Mouse (Mus musculus) kidney, adult 18-20 months (tissue): ENCODE measurements around the gene Atrip.

Experiments
- DNase-seq: peaks from one replicate; pipeline ENCODE4 v3.0.0; 2021

Atrip gene

GRCm38 (mm10) chr9:109073661-109074573, at the start of gene Atrip:
Atrip (minus strand) TSS chr9:109074124.
- DNase-seq = peak; percentile 91

GRCm38 (mm10) chr9:109123266-109123665, 49.3 kb upstream of the Atrip start:
- no peak for DNase-seq

DNA sequence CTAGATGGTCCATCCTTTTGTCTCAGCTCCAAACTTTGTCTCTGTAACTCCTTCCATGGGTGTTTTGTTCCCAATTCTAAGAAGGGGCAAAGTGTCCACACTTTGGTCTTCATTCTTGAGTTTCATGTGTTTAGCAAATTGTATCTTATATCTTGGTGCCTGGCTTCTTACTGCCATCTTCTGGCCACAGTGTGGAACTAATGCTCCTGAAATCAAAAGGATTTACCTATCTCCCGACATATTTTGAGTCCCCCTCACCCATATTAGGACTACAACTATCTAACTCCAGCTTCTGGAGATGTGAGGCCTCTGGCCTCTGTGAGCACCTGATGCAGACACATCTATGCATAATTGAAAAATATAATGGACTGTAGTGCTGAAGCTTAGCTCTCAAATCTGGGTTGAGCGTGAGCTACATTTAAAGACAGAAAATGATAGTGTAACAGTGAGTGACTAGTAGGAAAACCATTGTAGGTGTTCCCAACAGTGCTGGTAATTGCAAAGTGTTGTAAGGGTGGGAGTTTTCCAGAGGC, 48.7 kb upstream of the Atrip start:
- peak; percentile 40 for DNase-seq

- DNase-seq = no peak
These were observed 47.0 kb upstream of the Atrip start for GRCm38 (mm10) chr9:109120956-109121355.

- no peak for DNase-seq
These were observed 45.6 kb upstream of the Atrip start for GRCm38 (mm10) chr9:109119571-109119970.

- DNase-seq = peak; percentile 14
These were observed 44.2 kb upstream of the Atrip start for GRCm38 (mm10) chr9:109118106-109118505.

- DNase-seq = peak; percentile 2
These were observed 42.3 kb upstream of the Atrip start for GRCm38 (mm10) chr9:109116205-109116604.

DNA sequence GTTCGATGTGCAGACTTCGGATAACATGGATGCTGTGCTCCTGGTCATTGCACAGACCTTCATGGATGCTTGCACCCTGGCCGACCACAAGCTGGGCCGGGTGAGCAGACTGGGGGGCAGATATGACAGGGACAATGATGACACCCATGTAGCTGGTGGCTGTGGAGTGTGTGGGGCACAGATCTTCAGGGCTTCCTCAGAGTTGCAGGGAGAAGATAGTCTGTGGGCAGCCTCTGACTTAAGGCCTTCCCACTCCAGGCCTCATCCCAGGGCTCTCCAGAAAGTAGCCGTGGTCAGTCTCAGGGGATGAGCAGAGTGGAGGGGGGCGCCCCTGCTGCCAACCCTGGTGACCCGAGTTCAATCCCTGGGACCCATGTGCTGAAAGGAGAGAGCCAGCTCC, 40.9 kb upstream of the Atrip start:
- DNase-seq = no peak

GRCm38 (mm10) chr9:109114276-109114675, 40.4 kb upstream of the Atrip start:
- no peak for DNase-seq

DNA sequence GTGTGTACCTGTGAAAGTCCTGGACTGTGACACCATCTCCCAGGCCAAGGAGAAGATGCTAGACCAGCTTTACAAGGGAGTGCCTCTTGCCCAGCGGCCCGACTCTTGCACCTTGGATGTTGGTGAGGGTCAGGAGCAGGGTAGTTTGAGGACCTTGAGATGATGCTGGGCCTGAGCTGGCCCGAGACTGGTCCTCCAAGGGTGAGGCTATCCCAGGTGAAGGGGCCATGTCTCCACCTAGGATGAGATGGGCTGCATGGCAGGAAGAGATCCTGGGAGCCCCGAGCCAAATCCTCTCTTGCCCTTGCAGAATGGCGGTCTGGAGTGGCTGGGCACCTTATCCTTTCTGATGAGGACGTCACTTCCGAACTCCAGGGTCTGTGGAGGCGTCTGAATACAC, 39.4 kb upstream of the Atrip start:
- no peak for DNase-seq

DNA sequence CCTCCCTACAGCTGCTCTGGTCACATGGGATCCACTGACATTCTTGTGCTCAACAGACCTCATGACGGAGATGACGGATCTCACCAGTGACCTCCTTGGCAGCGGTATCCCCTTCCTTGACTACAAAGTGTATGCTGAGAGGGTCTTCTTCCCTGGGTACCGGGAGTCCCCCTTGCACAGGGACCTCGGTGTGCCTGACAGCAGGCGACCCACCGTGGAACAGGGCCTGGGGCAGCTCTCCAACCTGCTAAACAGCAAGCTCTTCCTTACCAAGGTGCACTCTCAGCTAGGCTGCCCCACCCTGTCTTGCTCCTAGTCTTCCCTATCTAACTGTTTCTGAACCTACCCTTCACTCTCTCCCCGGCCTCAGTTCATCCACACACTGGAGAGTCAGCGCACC, 37.7 kb upstream of the Atrip start:
- no peak for DNase-seq

- DNase-seq = no peak
These were observed 37.2 kb upstream of the Atrip start for GRCm38 (mm10) chr9:109111101-109111500.

DNA sequence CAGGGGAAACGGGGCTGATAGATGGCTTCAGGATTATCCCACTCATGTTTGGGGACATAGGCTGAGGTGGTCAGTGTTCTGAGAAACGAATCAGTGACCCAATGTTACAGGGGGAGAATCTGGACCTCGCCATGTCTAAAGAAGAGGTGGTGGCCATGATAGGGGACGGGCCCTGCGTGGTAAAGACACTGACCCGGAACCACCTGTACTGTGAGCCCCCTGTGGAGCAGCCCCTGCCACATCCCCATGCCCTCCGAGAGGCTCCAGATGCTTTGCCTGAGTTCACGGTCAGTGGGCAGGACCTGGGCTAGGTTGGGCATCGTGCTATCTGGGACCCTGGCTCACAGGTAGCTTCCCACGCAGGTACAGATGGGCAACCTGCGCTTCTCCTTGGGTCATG, 36.3 kb upstream of the Atrip start:
- no peak for DNase-seq

DNA sequence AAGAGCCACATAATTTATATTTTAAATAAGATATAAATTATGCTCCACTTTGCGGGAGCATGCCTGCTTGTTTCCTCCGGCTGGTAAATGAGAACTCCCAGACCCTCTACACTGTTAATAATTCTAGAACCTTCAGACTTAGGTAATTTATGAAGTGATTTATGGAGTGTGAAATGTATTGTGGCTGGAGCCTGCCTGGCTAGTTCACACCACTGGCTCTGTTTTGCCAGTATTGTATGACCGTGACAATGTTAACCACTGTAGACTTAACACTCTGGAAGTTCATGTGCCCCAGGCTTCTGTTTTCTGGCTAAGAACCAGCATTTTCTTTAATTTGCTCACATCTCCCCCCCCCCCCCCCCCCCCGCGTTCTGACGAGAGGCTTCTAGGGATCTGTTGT, 33.4 kb upstream of the Atrip start:
- no peak for DNase-seq

- no peak for DNase-seq
These were observed 31.7 kb upstream of the Atrip start for GRCm38 (mm10) chr9:109105648-109106047.

- no peak for DNase-seq
These were observed 31.1 kb upstream of the Atrip start for GRCm38 (mm10) chr9:109105011-109105410.

DNA sequence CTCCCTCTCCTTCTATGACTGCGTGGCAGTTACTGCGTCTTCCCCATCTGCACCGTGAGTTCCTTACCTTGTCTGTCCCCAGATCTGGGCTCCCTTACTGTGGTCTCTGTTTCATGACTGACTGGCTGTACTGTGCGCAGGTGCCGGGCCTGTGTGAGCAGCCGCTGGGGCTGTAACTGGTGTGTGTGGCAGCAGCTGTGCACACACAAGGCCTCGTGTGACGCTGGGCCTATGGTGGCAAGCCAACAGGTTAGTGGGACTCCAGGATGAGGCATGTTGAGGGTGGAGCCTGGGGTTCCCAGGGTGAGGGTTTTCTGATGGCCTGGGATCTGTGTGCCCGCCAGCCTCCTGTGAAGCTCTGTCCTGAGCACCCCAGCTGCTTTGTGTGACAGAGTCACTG, 30.2 kb upstream of the Atrip start:
- DNase-seq = no peak

DNA sequence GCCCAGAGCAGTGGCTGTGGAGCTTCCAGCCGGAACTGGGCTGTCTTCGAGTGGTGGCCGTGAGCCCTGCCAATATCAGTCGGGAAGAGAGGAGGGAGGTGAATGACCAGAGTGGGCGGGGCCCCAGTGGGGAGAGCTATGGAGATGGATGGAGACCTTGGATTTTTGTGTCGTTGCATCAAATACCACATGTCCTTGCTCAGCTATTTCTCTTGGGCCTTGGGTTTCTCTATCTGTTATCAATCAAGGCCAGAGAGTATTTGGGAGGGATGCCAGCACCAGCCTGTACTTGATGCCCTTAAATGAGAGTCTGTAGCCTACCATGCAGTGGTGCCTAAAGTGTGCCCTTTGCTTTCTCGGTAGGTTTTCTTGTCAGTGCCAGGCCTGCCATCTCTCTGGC, 29.3 kb upstream of the Atrip start:
- DNase-seq = no peak

DNA sequence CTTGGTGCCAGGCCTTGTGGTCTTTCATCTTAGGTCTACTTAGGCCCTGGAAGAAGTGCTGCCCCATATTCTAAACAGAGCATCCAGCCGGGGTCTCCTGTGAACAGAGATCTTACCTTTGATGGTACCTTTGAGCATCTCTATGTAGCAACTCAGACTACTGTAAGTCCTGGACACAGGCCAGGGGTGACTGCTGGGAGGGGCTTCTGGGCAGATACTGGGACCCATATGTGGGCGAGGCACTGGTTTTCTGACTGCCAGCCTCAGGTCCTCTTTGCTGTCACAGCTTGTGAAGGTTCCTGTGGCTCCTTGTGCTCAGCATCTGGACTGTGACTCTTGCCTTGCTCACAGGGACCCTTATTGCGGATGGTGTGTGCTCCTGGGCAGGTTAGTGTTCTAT, 28.6 kb upstream of the Atrip start:
- no peak for DNase-seq

DNA sequence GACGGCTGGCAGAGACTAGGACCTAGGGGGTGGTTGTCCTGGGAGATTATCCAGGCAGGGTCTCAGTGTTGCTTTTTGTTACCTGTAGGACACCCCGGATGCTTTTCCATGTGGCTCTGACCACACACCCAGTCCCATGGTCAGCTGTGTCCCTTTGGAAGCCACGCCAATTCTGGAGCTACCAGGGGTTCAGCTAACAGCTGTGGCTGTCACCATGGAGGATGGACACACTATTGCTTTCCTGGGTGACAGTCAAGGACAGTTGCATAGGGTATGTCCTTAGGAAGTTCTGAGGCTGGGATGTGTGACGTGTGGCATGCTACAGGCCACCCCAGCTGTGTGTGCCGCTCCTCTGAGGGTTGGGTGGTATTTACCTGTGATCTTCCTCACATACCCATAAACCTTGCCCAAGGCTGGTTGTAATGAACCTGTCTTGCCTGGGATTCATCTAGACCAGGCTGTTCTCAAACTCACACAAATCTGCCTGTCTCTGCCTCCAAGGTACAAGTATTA, 28.1 kb upstream of the Atrip start:
- DNase-seq = no peak

- no peak for DNase-seq
These were observed 26.5 kb upstream of the Atrip start for GRCm38 (mm10) chr9:109100307-109100928.

- peak; percentile 77 for DNase-seq
These were observed 25.0 kb upstream of the Atrip start for GRCm38 (mm10) chr9:109098969-109099368.

DNA sequence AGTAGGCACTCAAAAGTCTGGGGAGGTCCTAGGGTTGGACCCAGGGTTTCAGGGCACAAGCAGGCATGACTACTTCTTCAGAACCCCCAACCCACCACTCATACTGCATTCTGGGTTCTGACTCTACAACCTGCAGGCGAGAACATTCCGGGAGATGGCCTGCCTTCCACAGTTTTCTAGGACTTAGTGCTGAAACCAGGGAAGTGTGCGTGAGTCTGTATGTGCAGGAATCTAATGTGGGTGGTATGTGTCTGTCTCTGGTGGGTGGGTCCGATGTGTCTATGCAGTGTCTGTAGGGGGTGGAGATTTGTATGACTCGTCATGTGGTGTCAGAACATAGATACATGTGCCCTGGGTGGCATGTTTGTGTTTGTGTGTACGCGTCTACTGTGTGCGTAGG, 24.4 kb upstream of the Atrip start:
- DNase-seq = no peak

GRCm38 (mm10) chr9:109097831-109098230, 23.9 kb upstream of the Atrip start:
- DNase-seq = no peak
